Mouse (Mus musculus) layer of hippocampus, adult 2 months (tissue): ENCODE results near the gene Ndufb3. TPM values are rescaled to one million over a fixed set of nuclear protein-coding genes. Genes with fewer than 3 reads are reported as not detected.
"Not testable (repeated sequence)": the region's sequence is repeated elsewhere in the genome, so short reads cannot be mapped to it uniquely, and the experiment has no call there.

Experiments
- DNase-seq, 2 experiments: peaks; one replicate each; pipeline ENCODE4 v3.0.0; 2022; ENCODE audit warnings: low spot score in 2 of 2
- H3K27ac ChIP-seq: fragments of 200-600 bp; 2 replicates; pipeline ENCODE4 v1.8.1; 2022
- H3K4me3 ChIP-seq: fragments of 200-600 bp; 2 replicates; pipeline ENCODE4 v1.8.1; 2022; ENCODE audit warnings: mild to moderate bottlenecking
- CTCF ChIP-seq: fragments of 200-600 bp; conservative IDR thresholded peaks from 2 replicates; pipeline ENCODE4 v1.8.1; 2022; ENCODE audit warnings: antibody characterized with exemption, mild to moderate bottlenecking, moderate library complexity
- long read RNA-seq, 2 experiments: library from polyadenylated mRNA; stranded (forward); transcript quantifications; one replicate each; pipeline ENCODE4 v2.0.0; 2021; ENCODE audit warnings: borderline mapping rate in 2 of 2
- total RNA-seq, 2 experiments: library from RNA; stranded (reverse); gene quantifications; 2 replicates each; pipeline ENCODE4 v1.2.3; 2021

The Ndufb3 gene
- 100 to 1,000 TPM; 109 to 111 TPM for total RNA-seq
- long read RNA-seq, experiment 1, transcript Ndufb3-201 (3 exons, 763 nt): major isoform, 53 of 381 reads
- long read RNA-seq, experiment 1, partial matches to known transcripts: 0 of 381 reads
- long read RNA-seq, experiment 1, other reads (novel, unspliced or antisense): 328 of 381 reads
- long read RNA-seq, experiment 2, transcript Ndufb3-201 (3 exons, 763 nt): major isoform, 119 of 577 reads
- long read RNA-seq, experiment 2, partial matches to known transcripts: 458 of 577 reads
- long read RNA-seq, experiment 2, other reads (novel, unspliced or antisense): 0 of 577 reads

DNA sequence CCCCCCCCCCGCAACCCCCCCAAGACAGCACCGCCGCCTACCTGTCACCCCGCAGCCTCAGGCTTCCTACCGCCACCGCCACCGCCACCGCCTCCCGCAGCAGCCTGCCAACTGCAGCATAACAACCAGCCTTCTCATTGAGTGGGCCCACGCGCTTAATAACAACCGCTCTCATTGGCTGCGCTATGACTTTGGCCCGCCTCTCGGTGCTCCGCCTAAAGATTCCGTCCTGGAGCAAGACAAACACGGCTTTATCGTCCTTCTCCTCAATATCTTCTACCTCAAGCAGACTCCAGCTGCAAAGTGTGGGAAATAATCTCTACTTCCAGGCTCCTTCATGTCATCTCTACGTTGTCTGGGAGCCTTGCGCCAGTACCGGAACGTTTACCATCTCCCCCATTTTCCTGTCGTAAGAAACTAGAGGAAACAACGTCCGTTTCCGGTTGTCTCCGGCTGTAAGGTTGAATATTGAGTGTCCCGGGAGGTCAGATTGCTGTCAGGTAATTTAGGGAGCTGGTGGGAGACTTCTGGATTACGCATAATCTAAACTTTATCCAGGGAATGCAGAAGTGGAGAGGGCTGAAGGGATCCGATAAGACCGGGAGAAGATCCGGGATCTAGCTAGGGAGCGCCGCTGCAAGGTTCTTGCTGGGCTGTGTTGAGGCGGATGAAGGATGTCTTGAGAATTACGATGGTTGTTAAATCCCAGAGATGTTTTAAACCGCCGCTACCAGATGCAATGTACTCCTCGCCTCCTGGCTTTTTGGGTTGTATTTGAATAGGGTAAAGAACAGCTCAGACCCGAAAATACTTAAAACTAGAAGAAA is at the start of gene Ndufb3, which contains the start of gene Fam126b:
Gene Ndufb3, plus strand, starts transcription at position 214 of the 827 bp plus-strand sequence.
Gene Fam126b, minus strand, starts transcription at position 153 of the 827 bp plus-strand sequence.
- peak within 1 kb of the TSS; percentile 99 for H3K27ac ChIP-seq
- peak within 1 kb of the TSS; percentile 100 for H3K4me3 ChIP-seq
- no peak for TF ChIP-seq CTCF
- DNase-seq: peak; percentile 89 to 90

DNA sequence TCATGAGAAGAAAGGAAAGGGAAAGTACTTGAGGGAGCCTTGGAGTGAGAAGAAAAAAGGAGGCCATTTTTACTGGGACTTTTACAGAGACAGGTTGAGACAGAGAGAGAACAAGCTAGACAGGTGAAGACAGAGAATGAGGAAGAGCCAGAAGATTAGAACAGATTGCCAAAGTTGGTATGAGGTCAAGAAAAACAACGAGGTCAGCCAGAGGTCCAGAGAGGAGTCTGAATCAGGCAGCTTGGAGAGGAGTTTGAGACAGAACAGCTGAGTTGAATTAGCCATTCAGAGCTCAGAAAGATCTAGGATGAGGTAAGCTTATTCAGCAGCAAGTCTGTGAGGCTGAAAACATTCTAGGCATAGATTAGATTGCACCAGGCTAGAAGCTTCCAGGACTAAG is 44.8 kb upstream of the Ndufb3 start:
- TF ChIP-seq CTCF: no peak
- Histone ChIP-seq H3K4me3 (no peak overlapping the region), H3K27ac (no peak overlapping the region)
- no peak for DNase-seq

GRCm38 (mm10) chr1:58560370-58560769 is 25.8 kb upstream of the Ndufb3 start:
- not testable (repeated sequence) for H3K27ac ChIP-seq, H3K4me3 ChIP-seq, DNase-seq
- TF ChIP-seq CTCF: peak; percentile 57

DNA sequence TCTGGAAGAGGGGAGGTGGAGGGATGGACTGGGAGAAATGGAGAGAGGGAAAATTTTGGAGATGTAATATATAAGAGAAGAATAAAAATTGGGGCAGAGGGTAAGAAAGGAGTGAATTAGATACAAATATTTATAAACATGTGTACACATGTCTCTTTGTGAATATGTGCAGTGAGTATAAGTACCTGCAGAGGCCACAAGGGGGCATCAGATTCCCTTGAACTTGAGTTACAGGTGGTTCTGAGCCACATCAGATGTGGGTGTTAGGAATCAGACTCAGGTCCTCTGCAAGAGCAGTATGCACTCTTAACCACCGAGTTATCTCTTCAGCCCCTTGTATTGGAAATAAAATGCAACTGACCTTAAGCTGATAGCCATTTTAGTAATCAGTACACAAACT is 23.7 kb upstream of the Ndufb3 start:
- TF ChIP-seq CTCF: peak; percentile 82
- DNase-seq: no peak
- Histone ChIP-seq H3K4me3 (no peak overlapping the region), H3K27ac (no peak overlapping the region)

DNA sequence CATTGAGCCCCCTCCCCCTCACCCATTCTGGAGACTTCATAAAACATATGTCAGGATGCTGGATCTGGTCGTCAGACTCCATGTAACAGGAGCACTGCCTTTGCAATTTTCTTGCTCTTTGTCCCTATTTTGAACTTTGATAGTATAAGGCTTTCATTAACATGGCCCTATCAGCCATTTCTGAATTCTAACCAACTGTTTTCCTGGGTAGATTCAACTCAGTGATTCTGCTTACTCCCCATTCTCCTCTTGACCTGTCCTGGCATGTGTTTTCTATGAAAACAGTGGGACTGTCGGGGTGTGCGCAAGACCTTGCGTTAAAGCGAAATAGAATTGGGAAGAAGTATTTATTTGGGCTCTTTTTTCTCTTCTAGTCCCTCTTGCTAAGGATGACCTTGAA is 21.2 kb upstream of the Ndufb3 start:
- no peak for DNase-seq
- Histone ChIP-seq H3K27ac (no peak overlapping the region), H3K4me3 (no peak overlapping the region)
- no peak for TF ChIP-seq CTCF

DNA sequence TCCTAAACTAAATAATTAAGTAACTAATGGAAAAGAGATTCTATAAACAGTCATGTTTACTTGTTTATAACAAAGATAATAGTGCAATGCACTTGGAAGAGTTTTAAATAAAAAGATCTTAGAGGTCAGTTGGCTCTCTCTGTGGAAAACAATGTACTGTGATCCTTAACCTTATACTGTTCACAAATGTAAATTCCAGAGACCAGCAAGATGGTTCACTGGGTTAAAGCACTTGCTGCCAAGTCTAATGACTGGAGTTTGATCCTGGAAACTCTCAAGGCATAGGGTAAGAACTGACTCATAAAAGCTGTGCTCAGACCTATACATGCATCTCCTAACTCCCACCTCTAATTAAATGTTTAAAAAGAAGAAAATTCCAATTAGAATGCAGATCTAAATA is 19.6 kb upstream of the Ndufb3 start:
- DNase-seq: no peak
- no peak for TF ChIP-seq CTCF
- H3K27ac ChIP-seq: no peak overlapping the region
- H3K4me3 ChIP-seq: no peak overlapping the region

DNA sequence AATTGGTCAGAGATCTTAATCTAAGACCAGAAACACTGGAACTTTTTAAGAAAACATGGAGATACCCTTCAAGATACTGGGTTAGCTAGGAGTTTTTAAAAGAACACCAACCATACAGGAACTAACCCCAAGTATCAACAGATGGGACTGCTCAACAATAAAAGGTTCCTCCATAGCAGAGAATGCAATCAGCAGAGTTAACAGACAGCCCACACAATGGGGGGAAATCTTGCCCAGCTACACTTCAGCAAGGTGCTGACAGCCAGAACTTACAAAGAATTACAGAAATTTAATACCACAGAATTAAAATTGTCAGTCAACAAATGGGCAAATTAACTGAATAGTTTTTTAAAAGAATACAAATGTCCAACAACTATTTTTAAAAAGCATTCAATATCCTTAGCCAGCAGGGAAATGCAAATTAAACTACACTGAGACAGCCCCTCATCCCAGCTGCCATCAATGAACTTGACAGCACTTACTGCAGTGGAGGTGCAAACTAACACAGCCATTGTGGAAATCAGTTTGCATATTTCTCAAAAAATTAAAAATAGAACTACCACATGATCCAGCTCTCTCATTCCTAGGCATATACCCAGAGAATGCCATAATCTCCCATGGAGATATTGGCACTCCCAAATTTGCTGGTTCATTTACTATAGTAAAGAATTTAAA is 17.6 kb upstream of the Ndufb3 start:
- H3K4me3 ChIP-seq: no peak overlapping the region
- no peak for DNase-seq
- TF ChIP-seq CTCF: no peak
- no peak overlapping the region for H3K27ac ChIP-seq

- DNase-seq: no peak
- TF ChIP-seq CTCF: no peak
- Histone ChIP-seq H3K4me3 (no peak overlapping the region), H3K27ac (no peak overlapping the region)
Measured at GRCm38 (mm10) chr1:58570437-58570836, 15.7 kb upstream of the Ndufb3 start.

DNA sequence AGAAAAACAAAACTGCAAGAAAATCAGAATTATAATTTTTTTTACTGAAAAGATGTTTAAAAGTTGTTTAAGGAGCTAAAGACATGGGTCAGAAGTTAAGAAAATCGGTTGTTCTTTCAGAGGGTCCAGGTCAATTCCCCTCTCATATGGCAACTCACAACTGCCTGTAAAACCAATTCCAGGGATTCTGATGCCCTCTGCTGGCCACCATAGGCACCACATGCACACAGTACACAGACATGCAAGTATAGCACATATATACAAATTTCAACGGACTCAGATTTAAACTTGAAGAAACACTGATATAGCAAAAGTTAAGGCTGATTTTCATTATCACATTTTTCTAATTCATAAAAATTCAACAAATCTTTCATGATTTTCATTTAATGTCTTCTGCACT is 7.0 kb upstream of the Ndufb3 start:
- Histone ChIP-seq H3K27ac (no peak overlapping the region), H3K4me3 (no peak overlapping the region)
- DNase-seq: peak in 1 of 2 experiments; percentile 26
- TF ChIP-seq CTCF: peak; percentile 76

- Histone ChIP-seq H3K4me3 (no peak overlapping the region), H3K27ac (no peak overlapping the region)
- no peak for TF ChIP-seq CTCF
- no peak for DNase-seq
Measured at GRCm38 (mm10) chr1:58582611-58583010, 3.6 kb upstream of the Ndufb3 start.

GRCm38 (mm10) chr1:58584271-58584670 is 1.9 kb upstream of the Ndufb3 start:
- Histone ChIP-seq H3K27ac (peak overlapping the region; percentile 99), H3K4me3 (peak overlapping the region; percentile 100)
- TF ChIP-seq CTCF: peak; percentile 75

GRCm38 (mm10) chr1:58585373-58586170 is 612 bp upstream of the Ndufb3 start:
- H3K4me3 ChIP-seq: peak overlapping the region; percentile 100
- DNase-seq: peak; percentile 5 to 24
- TF ChIP-seq CTCF: no peak
- peak overlapping the region; percentile 99 for H3K27ac ChIP-seq

More at GRCm38 (mm10) chr1:58584271-58584670, 1.9 kb upstream of the Ndufb3 start:
- DNase-seq: peak in 1 of 2 experiments; percentile 34
